ENCODE assay signal across 8 mouse cellular contexts in genomic region chr12:109542011-109542410, GRCm38 (mm10). TPM values are rescaled to one million over a fixed set of nuclear protein-coding genes. Genes with fewer than 3 reads are reported as not detected.
A peak's percentile ranks its signal among the peaks of the same experiment; 100 is the strongest.
DNase-seq lines count a peak whose midpoint lies in the region; ATAC-seq and TF ChIP-seq lines count a peak whose summit lies in the region.

No protein-coding gene starts in this region.

- no peak for TF ChIP-seq EP300 in heart, postnatal 0 days (IDR thresholded peaks at IDR 0.05; ENCODE audit: low read depth)

- TF ChIP-seq POLR2A in thymus, adult 2 months (IDR thresholded peaks at IDR 0.05; ENCODE audit: control insufficient read depth, extremely low read depth, insufficient read depth, low read length, poor library complexity), result no peak
- TF ChIP-seq POLR2A in kidney, adult 2 months (IDR thresholded peaks at IDR 0.05; ENCODE audit: low read depth, low read length), result no peak

- H3K9me3 ChIP-seq in heart, postnatal 0 days (replicated peaks; ENCODE audit: control insufficient read depth, low read length), result peaks cover 29% of the 10 kb centered on the region
- H3K9me3 ChIP-seq in liver, embryonic 16.5 days (replicated peaks; ENCODE audit: control insufficient read depth, low read length), result peaks cover 6% of the 10 kb centered on the region

- H3K4me1 ChIP-seq in thymus, adult 2 months (replicated peaks; ENCODE audit: control insufficient read depth, insufficient read depth, low read length), result no peaks in the 10 kb centered on the region
- no peaks in the 10 kb centered on the region for H3K4me1 ChIP-seq in heart, postnatal 0 days (ENCODE audit: control insufficient read depth, insufficient read depth)
- no peaks in the 10 kb centered on the region; the same call in 1 of the 2 replicates for H3K4me1 ChIP-seq in liver, embryonic 16.5 days (ENCODE audit: control insufficient read depth, low read depth, low read length)
- H3K4me1 ChIP-seq in kidney, adult 2 months (ENCODE audit: control insufficient read depth, insufficient read depth, low read length), result no peaks in the 10 kb centered on the region

- DNase-seq in gastrocnemius, postnatal 10 days, result peak; percentile 53
- no peak for DNase-seq in gastrocnemius, postnatal 25 days
- no peak for DNase-seq in thymus, adult 2 months
- DNase-seq in thymus, postnatal 0 days (ENCODE audit: low spot score), result no peak
- no peak for DNase-seq in heart, postnatal 0 days (ENCODE audit: low spot score)
- no peak for DNase-seq in spleen, postnatal 4 days (ENCODE audit: low spot score in 2 of 2)
- no peak for DNase-seq in kidney, adult 2 months

- H3K27ac ChIP-seq in thymus, adult 2 months (ENCODE audit: control insufficient read depth, insufficient read depth, low read length), result no peak overlapping the region
- H3K27ac ChIP-seq in heart, postnatal 0 days (ENCODE audit: low read depth), result no peak overlapping the region
- no peak overlapping the region for H3K27ac ChIP-seq in liver, embryonic 16.5 days (ENCODE audit: low read length)
- no peak overlapping the region for H3K27ac ChIP-seq in kidney, adult 2 months (ENCODE audit: insufficient read depth, low read depth, low read length)

- 46% methylated on average over 14 of the region's 14 CpGs for WGBS in thymus, adult 2 months
- WGBS in heart, postnatal 0 days, result 51% methylated on average over 14 of the region's 14 CpGs
- WGBS in liver, embryonic 16.5 days (ENCODE audit: insufficient replicate concordance), result 46% methylated on average over 14 of the region's 14 CpGs
- WGBS in kidney, adult 2 months, result 47% methylated on average over 14 of the region's 14 CpGs

- ATAC-seq in heart, postnatal 0 days (ENCODE audit: insufficient read depth, low read depth), result no peak
- ATAC-seq in liver, embryonic 16.5 days (ENCODE audit: low read depth), result no peak; the same call in 1 of the 2 replicates

- no peak overlapping the region for H3K4me3 ChIP-seq in thymus, adult 2 months (ENCODE audit: control insufficient read depth, insufficient read depth, low read length)
- H3K4me3 ChIP-seq in heart, postnatal 0 days (ENCODE audit: low read depth, low read length), result peak overlapping the region; percentile 47
- H3K4me3 ChIP-seq in liver, embryonic 16.5 days (ENCODE audit: low read depth, low read length), result peak overlapping the region; percentile 39
- H3K4me3 ChIP-seq in kidney, adult 2 months (ENCODE audit: insufficient read depth, low read depth, low read length), result no peak overlapping the region

- no peak overlapping the region for H3K9ac ChIP-seq in heart, postnatal 0 days (replicated peaks; ENCODE audit: low read depth, low read length)
- H3K9ac ChIP-seq in liver, embryonic 16.5 days (ENCODE audit: low read depth, low read length), result no peak overlapping the region

- no peaks in the 10 kb centered on the region for H3K27me3 ChIP-seq in thymus, adult 2 months (ENCODE audit: control insufficient read depth, insufficient read depth, low read length)
- no peaks in the 10 kb centered on the region for H3K27me3 ChIP-seq in heart, postnatal 0 days (ENCODE audit: control insufficient read depth, insufficient read depth, low read length)
- no peaks in the 10 kb centered on the region; the same call in 1 of the 2 replicates for H3K27me3 ChIP-seq in liver, embryonic 16.5 days (ENCODE audit: control insufficient read depth, insufficient read depth, low read depth, low read length)
- H3K27me3 ChIP-seq in kidney, adult 2 months (replicated peaks; ENCODE audit: control insufficient read depth, insufficient read depth, low read length), result no peaks in the 10 kb centered on the region; the same call in 1 of the 2 replicates

- H3K4me2 ChIP-seq in heart, postnatal 0 days (ENCODE audit: low read depth, low read length), result peak overlapping the region; percentile 60
- H3K4me2 ChIP-seq in liver, embryonic 16.5 days (ENCODE audit: low read depth, low read length), result no peak overlapping the region

- H3K36me3 ChIP-seq in thymus, adult 2 months (ENCODE audit: control insufficient read depth, insufficient read depth, low read length), result no peaks in the 10 kb centered on the region
- no peaks in the 10 kb centered on the region for H3K36me3 ChIP-seq in heart, postnatal 0 days (replicated peaks; ENCODE audit: control insufficient read depth, insufficient read depth, low read length)
- no peaks in the 10 kb centered on the region for H3K36me3 ChIP-seq in liver, embryonic 16.5 days (ENCODE audit: control insufficient read depth, insufficient read depth)
- no peaks in the 10 kb centered on the region for H3K36me3 ChIP-seq in kidney, adult 2 months (ENCODE audit: control insufficient read depth, insufficient read depth, low read length)

- 0 out of 2 replicates have a peak, but pooled peaks have one; percentile 19 for TF ChIP-seq CTCF in thymus, adult 2 months (IDR thresholded peaks at IDR 0.05; ENCODE audit: borderline replicate concordance, control insufficient read depth, extremely low read depth, insufficient read depth, low read length, poor library complexity)
- TF ChIP-seq CTCF in heart, postnatal 0 days (IDR thresholded peaks at IDR 0.05; ENCODE audit: low read depth), result no peak
- TF ChIP-seq CTCF in kidney, adult 2 months (conservative IDR thresholded peaks at IDR 0.05; ENCODE audit: insufficient read depth, insufficient read length, low read depth, low read length), result no peak

RNA-seq across cellular contexts. Expression of gene Rtl1, which starts 58.1 kb away (rescaled TPM):
- total RNA-seq in gastrocnemius, postnatal 10 days (2021), result 10 to 100 TPM in 1 of 2 experiments, 1 to 10 TPM in 1; 3.0 to 14.0 TPM
- total RNA-seq in gastrocnemius, postnatal 25 days (2021), result not detected
- polyA plus RNA-seq in thymus, adult 2 months (2012; rRNA removed), result 0.01 TPM in 1 of 2 replicates, not detected in the other
- polyA plus RNA-seq in thymus, postnatal 0 days (2015; fragmentation: Nextera tagmentation; extraction: Ambion mirVana), result 0.05 and 0.10 TPM in 2 replicates
- 0.15 and 0.23 TPM in 2 replicates for total RNA-seq in heart, postnatal 0 days (2014; rRNA removed; ENCODE audit: low replicate concordance)
- 0.14 and 0.16 TPM in 2 replicates for polyA plus RNA-seq in heart, postnatal 0 days (2015; fragmentation: Nextera tagmentation; extraction: Ambion mirVana)
- 0.64 and 0.68 TPM in 2 replicates for polyA plus RNA-seq in liver, embryonic 16.5 days (2015; fragmentation: Nextera tagmentation; extraction: Ambion mirVana)
- 0.02 and 0.07 TPM in 2 replicates for polyA plus RNA-seq in kidney, adult 2 months (2012; rRNA removed)

Comparison
In these comparisons a context has a peak if more than half of its experiments do, and no peak if none do; other contexts are left out.
1. H3K4me3 ChIP-seq: peak in heart, postnatal 0 days (single experiment) and liver, embryonic 16.5 days (single experiment); none in thymus, adult 2 months (single experiment) and kidney, adult 2 months (single experiment).